Mouse (Mus musculus): ENCODE data around the gene Gm10647.

- no peak for TF ChIP-seq CTCF (IDR thresholded peaks at IDR 0.05; ENCODE audit: borderline replicate concordance, insufficient read depth, low read depth, low read length)
- TF ChIP-seq POLR2A (IDR thresholded peaks at IDR 0.05; ENCODE audit: borderline replicate concordance, insufficient read depth, low read length), result no peak
These were observed 28.1 kb upstream of the Gm10647 start for GRCm38 (mm10) chr9:66768721-66769120.
